Mouse (Mus musculus) midbrain, embryonic 11.5 days (tissue): ENCODE measurements around the gene Carf. TPM values are rescaled to one million over a fixed set of nuclear protein-coding genes. Genes with fewer than 3 reads are reported as not detected.
A peak's percentile ranks its signal among the peaks of the same experiment; 100 is the strongest.

Experiments
- ATAC-seq: fragments of 200-750 bp; cut with Nextera tagmentation; 2 replicates; pipeline ENCODE4 v1.8.0; 2017; ENCODE audit warnings: moderate TSS enrichment, moderate library complexity; ENCODE audit not compliant: low FRiP score
- DNase-seq: peaks from one replicate; pipeline ENCODE4 v3.0.0; 2015; ENCODE audit warnings: low spot score; ENCODE audit errors: missing footprints
- H3K27ac ChIP-seq: fragments of 300-500 bp; sonication (generic); 2 replicates; pipeline ENCODE4 v1.5.1; 2014; ENCODE audit warnings: low read depth, low read length
- H3K27me3 ChIP-seq: fragments of 300-500 bp; sonication (generic); 2 replicates; pipeline ENCODE4 v1.6.1; 2014; ENCODE audit warnings: mild to moderate bottlenecking, low read length, moderate library complexity, mixed read lengths; ENCODE audit not compliant: control insufficient read depth, insufficient read depth
- H3K36me3 ChIP-seq: fragments of 300-500 bp; sonication (generic); 2 replicates; pipeline ENCODE4 v1.6.1; 2014; ENCODE audit warnings: mild to moderate bottlenecking, low read length, moderate library complexity, mixed read lengths; ENCODE audit not compliant: control insufficient read depth, insufficient read depth
- H3K4me1 ChIP-seq: fragments of 300-500 bp; sonication (generic); 2 replicates; pipeline ENCODE4 v1.6.1; 2014; ENCODE audit warnings: low read length; ENCODE audit not compliant: control insufficient read depth, insufficient read depth
- H3K4me2 ChIP-seq: fragments of 300-500 bp; sonication (generic); 2 replicates; pipeline ENCODE4 v1.6.1; 2014; ENCODE audit warnings: mild to moderate bottlenecking, moderate library complexity
- H3K4me3 ChIP-seq: fragments of 300-500 bp; sonication (generic); 2 replicates; pipeline ENCODE4 v1.5.1; 2014; ENCODE audit warnings: low read depth, low read length
- H3K9ac ChIP-seq: fragments of 300-500 bp; sonication (generic); 2 replicates; pipeline ENCODE4 v1.6.1; 2014; ENCODE audit warnings: low read length
- H3K9me3 ChIP-seq: fragments of 300-500 bp; sonication (generic); 2 replicates; pipeline ENCODE4 v1.6.1; 2016; ENCODE audit warnings: low read length; ENCODE audit not compliant: control insufficient read depth
- WGBS: fragments of 180-500 bp; shearing (Covaris S2); extraction: QIAGEN DNeasy Blood & Tissue Kit; methylation state at CpG from one replicate; pipeline ENCODE4 v1.1.7; 2014; 5-methylcytosine and 5-hydroxymethylcytosine counted together
- polyA plus RNA-seq: library from polyadenylated mRNA; unstranded; fragments of >200 nt; fragmentation: Nextera tagmentation; extraction: Ambion mirVana; gene quantifications from 2 replicates; pipeline ENCODE4 v1.2.1, GENCODE M21; 2014

The Carf gene
- polyA plus RNA-seq, 1 experiment from 2014 or later, result 6.7 TPM

DNA sequence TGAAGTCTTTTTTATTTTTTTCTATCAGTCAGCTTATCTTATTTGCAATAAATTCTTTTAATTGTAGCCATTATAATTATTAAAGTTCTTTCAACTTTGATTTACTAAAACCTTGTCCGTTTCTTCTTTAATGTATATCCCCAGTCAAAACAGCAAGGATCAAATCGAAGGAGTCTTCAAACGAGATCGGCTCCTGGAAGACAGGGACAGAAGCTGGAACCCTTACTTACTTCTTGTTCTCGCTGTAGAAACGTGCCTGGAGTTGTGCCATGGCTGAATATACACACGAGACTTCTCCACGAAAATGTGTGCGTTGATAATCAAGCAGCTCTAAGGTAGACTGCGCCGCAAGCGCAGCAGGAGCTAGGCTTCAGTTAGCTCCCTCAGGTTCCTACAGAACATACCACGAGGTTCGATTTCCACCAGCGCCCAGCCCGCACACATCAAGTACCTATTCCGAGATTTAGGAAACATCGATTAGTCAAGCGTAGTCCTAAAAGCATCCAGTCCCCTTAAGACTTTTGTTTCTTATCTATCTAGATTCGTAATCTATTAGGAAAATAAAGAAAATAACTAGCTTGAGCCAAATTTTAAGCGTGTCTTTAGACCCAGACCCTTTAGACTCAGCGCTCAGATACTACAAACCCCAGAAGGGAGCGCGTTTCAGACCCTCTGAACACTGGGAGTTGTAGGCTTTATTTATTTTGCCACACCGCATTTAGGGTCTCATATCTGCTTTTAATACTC lies 597 bp upstream of the Carf start:
- Histone ChIP-seq H3K4me2 (peak overlapping the region; percentile 77), H3K27ac (peak overlapping the region; percentile 95), H3K9ac (peak overlapping the region; percentile 95), H3K4me1 (peaks cover 9% of the 10 kb centered on the region), H3K36me3 (no peaks in the 10 kb centered on the region), H3K9me3 (no peaks in the 10 kb centered on the region), H3K27me3 (no peaks in the 10 kb centered on the region), H3K4me3 (peak overlapping the region; percentile 88)
- ATAC-seq (peak; percentile 86), DNase-seq (peak; percentile 98)
- WGBS, result under 1% methylated on average over 25 of the region's 25 CpGs

DNA sequence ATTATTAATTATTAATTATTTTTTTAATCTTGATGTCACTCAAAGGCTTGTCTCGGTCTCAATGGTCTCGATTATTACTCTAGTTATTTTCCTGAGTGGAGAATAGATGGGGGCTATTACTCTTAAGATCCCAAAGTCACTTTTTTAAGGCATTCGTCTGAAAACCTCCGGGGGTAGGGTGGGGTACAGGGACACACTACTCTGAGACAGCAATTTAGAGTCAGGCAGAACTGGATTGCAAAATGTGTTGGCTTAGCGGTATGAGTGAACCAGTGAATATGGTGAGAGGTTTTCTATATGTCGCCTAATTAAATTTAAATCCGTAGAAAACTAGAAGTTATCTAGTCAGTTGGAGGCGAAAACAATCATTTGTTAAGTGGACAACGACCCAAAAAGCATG lies 792 bp downstream of the Carf start:
- 16% methylated on average over 9 of the region's 9 CpGs for WGBS
- Histone ChIP-seq H3K4me3 (peak overlapping the region; percentile 88), H3K27ac (peak overlapping the region; percentile 95; the same call in 1 of the 2 replicates), H3K4me1 (peaks cover 9% of the 10 kb centered on the region), H3K36me3 (no peaks in the 10 kb centered on the region), H3K9me3 (no peaks in the 10 kb centered on the region), H3K27me3 (no peaks in the 10 kb centered on the region), H3K4me2 (peak overlapping the region; percentile 57), H3K9ac (peak overlapping the region; percentile 95)
- DNase-seq (peak; percentile 86), ATAC-seq (no peak)

DNA sequence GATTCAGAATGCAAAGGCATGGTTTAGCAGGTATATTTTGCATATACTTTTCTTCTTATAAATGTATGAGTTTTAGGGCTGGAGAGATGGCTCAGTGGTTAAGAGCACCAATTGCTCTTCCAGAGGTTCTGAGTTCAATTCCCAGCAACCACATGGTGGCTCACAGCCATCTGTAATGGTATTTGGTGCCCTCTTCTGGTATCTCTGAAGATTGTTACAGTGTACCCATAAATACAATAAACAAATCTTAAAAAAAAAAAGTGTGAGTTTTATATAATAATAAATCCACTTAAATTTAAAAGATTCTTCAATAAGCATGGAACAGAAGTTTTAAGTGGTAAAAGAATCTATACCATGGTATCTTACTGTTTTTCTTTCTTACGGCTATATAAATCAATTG lies 6.5 kb downstream of the Carf start:
- Histone ChIP-seq H3K9me3 (no peaks in the 10 kb centered on the region), H3K9ac (no peak overlapping the region), H3K36me3 (no peaks in the 10 kb centered on the region), H3K4me2 (no peak overlapping the region), H3K27me3 (no peaks in the 10 kb centered on the region), H3K27ac (no peak overlapping the region), H3K4me1 (no peaks in the 10 kb centered on the region), H3K4me3 (no peak overlapping the region)
- DNase-seq (no peak), ATAC-seq (no peak)
- WGBS, result 98% methylated on average over 1 of the region's 1 CpGs

DNA sequence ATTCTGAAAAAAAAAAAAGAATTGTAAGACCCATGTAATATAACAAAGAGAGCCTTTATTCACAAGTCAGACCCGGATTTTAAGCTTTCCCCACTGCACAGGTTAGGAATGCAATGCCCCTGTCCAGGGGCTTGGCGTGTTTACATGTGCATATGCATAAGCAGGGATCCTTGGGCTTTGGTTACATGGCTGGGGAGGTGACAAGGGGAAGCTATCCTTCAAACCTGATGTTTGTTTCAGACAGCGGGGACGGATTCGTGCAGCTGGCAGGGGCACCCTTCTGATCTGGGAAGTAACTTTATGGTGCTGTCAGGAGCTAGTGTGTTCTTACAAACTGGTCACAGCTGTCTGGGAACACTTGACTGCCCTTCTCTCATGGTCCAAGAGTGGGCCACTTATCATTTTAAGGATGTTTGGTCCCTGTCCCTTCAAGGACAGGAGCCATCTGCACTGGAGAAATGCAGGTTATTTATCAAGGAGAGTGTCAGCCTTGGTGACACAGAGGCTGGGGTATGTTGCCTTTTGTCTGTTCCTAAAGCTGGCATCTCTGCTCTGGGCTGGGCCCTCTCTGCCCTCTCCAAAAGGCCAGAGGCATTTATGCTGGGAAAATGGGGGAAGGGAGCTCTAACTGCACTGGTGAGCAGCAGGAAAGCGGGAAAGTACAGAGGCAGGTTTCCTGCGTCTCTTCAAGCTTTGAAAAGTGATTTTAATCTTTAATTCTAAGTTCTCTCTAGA lies 19.8 kb downstream of the Carf start:
- WGBS, result 86% methylated on average over 7 of the region's 7 CpGs
- DNase-seq, result no peak

DNA sequence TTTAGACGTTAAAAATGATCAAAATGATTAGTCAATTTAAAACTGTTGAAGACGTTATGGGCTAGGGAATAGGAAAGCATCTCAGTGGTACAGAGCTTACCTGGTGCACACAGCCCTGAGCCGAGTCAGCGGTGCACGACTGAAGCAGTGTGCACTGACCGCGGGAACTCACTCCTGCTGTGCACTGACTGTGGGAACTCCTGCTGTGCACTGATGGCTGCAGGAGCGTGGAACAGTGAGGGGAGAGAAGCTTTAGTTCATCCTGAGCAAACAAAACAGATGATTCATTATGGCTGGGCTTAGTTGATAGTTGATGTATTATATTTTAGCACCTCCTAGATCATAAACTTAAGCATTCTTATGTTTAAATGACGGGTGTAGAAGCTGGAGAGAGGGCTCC lies 39.3 kb downstream of the Carf start:
- 42% methylated on average over 9 of the region's 9 CpGs for WGBS
- Histone ChIP-seq H3K4me2 (no peak overlapping the region), H3K9me3 (no peaks in the 10 kb centered on the region)

More for the DNA sequence above, 19.8 kb downstream of the Carf start:
- no peaks in the 10 kb centered on the region for H3K4me1 ChIP-seq
- ATAC-seq, result no peak
- H3K27me3 ChIP-seq, result no peaks in the 10 kb centered on the region
- no peak overlapping the region for H3K4me2 ChIP-seq
- no peaks in the 10 kb centered on the region; the same call in 1 of the 2 replicates for H3K9me3 ChIP-seq
- no peak overlapping the region for H3K9ac ChIP-seq
- no peak overlapping the region for H3K27ac ChIP-seq
- no peaks in the 10 kb centered on the region for H3K36me3 ChIP-seq
- H3K4me3 ChIP-seq, result no peak overlapping the region

DNA sequence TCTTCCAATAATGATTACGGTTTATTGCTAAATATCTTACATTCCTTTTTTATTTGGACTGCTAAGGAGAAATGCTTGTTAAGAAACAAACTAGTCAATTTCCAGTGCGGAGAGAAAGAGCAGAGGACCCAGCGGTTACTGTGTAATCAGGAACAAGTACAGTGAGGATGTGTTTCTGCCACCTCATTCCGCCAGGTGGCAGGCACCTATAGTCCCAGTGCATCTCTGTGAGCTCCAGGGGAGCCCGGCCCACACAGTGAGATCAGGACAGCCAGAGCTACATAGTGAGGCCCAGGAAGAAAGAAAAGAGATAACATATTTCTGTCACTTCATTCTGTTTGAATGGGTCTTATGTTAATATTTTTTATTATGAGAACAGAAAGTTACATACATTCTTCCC lies 54.7 kb downstream of the Carf start:
- 67% methylated on average over 5 of the region's 5 CpGs for WGBS
- DNase-seq, result no peak
- H3K4me3 ChIP-seq, result no peak overlapping the region
- H3K4me2 ChIP-seq, result no peak overlapping the region
- no peaks in the 10 kb centered on the region for H3K27me3 ChIP-seq
- ATAC-seq, result no peak
- H3K4me1 ChIP-seq, result no peaks in the 10 kb centered on the region
- no peak overlapping the region for H3K27ac ChIP-seq
- H3K9ac ChIP-seq, result no peak overlapping the region
- no peaks in the 10 kb centered on the region for H3K36me3 ChIP-seq
- no peaks in the 10 kb centered on the region for H3K9me3 ChIP-seq

More for the DNA sequence above, 39.3 kb downstream of the Carf start:
- Histone ChIP-seq H3K36me3 (no peaks in the 10 kb centered on the region), H3K27ac (no peak overlapping the region), H3K4me3 (no peak overlapping the region), H3K27me3 (no peaks in the 10 kb centered on the region), H3K4me1 (no peaks in the 10 kb centered on the region), H3K9ac (no peak overlapping the region)
- ATAC-seq (no peak), DNase-seq (no peak)

DNA sequence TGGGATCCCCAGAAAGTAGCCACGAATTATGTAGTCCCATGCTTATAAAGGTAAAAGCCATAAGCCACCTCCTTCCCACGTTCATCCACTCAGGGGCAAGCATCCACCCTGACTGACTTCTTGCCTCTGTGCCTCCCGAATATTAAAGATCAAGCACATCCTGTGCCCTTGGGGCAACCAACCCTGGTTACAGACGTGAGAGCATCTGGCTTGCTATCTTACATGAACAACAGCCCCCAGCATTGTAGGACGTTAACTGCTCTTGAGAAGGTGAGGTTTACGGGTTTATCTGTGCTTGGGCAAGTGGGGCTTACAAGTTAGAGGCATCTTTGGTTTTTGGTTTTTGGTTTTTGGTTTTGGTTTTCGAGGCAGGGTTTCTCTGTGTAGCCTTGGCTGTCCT lies 58.6 kb downstream of the Carf start:
- Histone ChIP-seq H3K27ac (no peak overlapping the region), H3K27me3 (no peaks in the 10 kb centered on the region), H3K4me2 (no peak overlapping the region), H3K4me3 (no peak overlapping the region), H3K9me3 (no peaks in the 10 kb centered on the region), H3K9ac (no peak overlapping the region), H3K4me1 (no peaks in the 10 kb centered on the region), H3K36me3 (no peaks in the 10 kb centered on the region)
- 86% methylated on average over 7 of the region's 7 CpGs for WGBS
- DNase-seq (no peak), ATAC-seq (no peak)

DNA sequence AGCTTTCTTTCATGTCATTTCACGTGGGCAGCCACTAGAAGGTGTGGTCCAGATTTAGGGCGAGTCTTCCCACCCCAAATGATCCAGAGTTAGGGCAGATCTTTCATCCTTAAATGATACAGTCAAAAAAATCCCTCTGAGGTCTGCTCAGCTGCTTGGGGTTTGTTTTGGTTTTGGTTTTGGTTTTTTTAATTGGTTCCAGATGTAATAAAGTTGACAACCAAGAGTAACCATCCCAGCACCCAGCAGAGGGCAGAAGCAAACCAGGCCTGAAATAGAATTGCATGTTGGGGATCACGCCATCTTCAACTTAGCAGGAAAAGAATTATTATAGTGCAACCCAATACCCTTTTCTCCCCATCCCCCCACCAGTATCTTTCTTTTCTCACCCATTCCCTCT lies 60.4 kb downstream of the Carf start:
- ATAC-seq, result no peak
- no peak overlapping the region for H3K4me2 ChIP-seq
- DNase-seq, result no peak
- H3K4me3 ChIP-seq, result no peak overlapping the region
- H3K36me3 ChIP-seq, result no peaks in the 10 kb centered on the region
- no peak overlapping the region for H3K9ac ChIP-seq
- no peaks in the 10 kb centered on the region for H3K4me1 ChIP-seq
- H3K9me3 ChIP-seq, result no peaks in the 10 kb centered on the region
- H3K27me3 ChIP-seq, result no peaks in the 10 kb centered on the region
- no peak overlapping the region for H3K27ac ChIP-seq
- WGBS, result 69% methylated on average over 3 of the region's 3 CpGs

DNA sequence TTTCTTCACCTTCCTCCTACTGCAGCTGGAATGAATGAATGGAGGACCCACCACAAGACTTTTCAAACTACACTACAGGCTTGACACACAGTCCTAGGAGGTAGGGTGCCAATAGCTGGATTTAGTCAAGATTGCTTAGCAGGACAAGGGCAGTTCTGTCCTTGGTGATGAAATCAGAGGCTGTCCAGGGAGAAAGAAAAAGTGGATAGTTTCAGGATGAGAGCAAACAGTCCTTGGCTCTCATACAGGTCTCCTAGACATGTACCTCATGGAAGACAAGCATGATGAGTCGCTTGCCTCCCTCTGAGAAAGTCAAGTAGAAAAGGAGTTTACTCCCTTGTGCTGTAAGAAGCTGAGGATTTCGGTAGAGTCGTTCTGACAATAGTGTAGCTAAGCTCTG lies 65.6 kb downstream of the Carf start:
- 83% methylated on average over 3 of the region's 3 CpGs for WGBS
- H3K9me3 ChIP-seq, result no peaks in the 10 kb centered on the region
- H3K4me3 ChIP-seq, result no peak overlapping the region
- no peak overlapping the region for H3K9ac ChIP-seq
- no peaks in the 10 kb centered on the region for H3K4me1 ChIP-seq
- ATAC-seq (no peak), DNase-seq (no peak)
- H3K4me2 ChIP-seq, result no peak overlapping the region
- H3K36me3 ChIP-seq, result no peaks in the 10 kb centered on the region
- no peaks in the 10 kb centered on the region for H3K27me3 ChIP-seq
- no peak overlapping the region for H3K27ac ChIP-seq
